Mouse (Mus musculus) liver, embryonic 14.5 days (tissue): ENCODE measurements around the gene Prrx1. TPM values are rescaled to one million over a fixed set of nuclear protein-coding genes. Genes with fewer than 3 reads are reported as not detected.

Experiments used
- ATAC-seq: fragments of 200-750 bp; cut with Nextera tagmentation; 2 replicates; pipeline ENCODE4 v1.8.0; 2017; ENCODE audit warnings: moderate number of reproducible peaks, mild to moderate bottlenecking, moderate library complexity; ENCODE audit not compliant: insufficient read depth
- DNase-seq, 3 experiments: peaks; one replicate each; pipeline ENCODE4 v3.0.0-alpha.2; 2012 to 2013; ENCODE audit warnings: low read depth in 3 of 3, low spot score in 3 of 3
- H3K27ac ChIP-seq: fragments of 300-500 bp; sonication (generic); 2 replicates; pipeline ENCODE4 v1.5.1; 2014; ENCODE audit warnings: moderate library complexity, mild to moderate bottlenecking, control low read depth, inconsistent platforms
- H3K27me3 ChIP-seq: fragments of 300-500 bp; sonication (generic); 2 replicates; pipeline ENCODE4 v1.6.1; 2014; ENCODE audit warnings: mild to moderate bottlenecking, low read length, moderate library complexity; ENCODE audit not compliant: control insufficient read depth, insufficient read depth
- H3K36me3 ChIP-seq: fragments of 300-500 bp; sonication (generic); replicated peaks from 2 replicates; pipeline ENCODE4 v1.6.1; 2014; ENCODE audit warnings: low read depth; ENCODE audit not compliant: control insufficient read depth, insufficient read depth
- H3K4me1 ChIP-seq, 2 experiments: fragments of 200-500 bp in 1 of 2; fragments of 300-500 bp in 1 of 2; sonication (generic) in 1 of 2; replicated peaks; 2 replicates each; pipeline ENCODE4 v1.6.1; 2012 to 2014; ENCODE audit warnings: antibody characterized with exemption in 1 of 2, inconsistent platforms in 1 of 2, low read length in 1 of 2; ENCODE audit not compliant: control insufficient read depth in 2 of 2, insufficient read depth in 2 of 2
- H3K4me2 ChIP-seq: fragments of 300-500 bp; sonication (generic); 2 replicates; pipeline ENCODE4 v1.6.1; 2014; ENCODE audit warnings: low read depth, mild to moderate bottlenecking, control low read depth, moderate library complexity
- H3K4me3 ChIP-seq, 2 experiments: fragments of 200-500 bp in 1 of 2; fragments of 300-500 bp in 1 of 2; sonication (generic) in 1 of 2; 2 replicates each; pipeline ENCODE4 v1.5.1; 2012 to 2014; ENCODE audit warnings: low read depth in 2 of 2, low read length in 2 of 2, mild to moderate bottlenecking in 2 of 2, control low read depth in 1 of 2, inconsistent platforms in 1 of 2, moderate library complexity in 1 of 2; ENCODE audit not compliant: insufficient read depth in 1 of 2
- H3K9ac ChIP-seq: fragments of 300-500 bp; sonication (generic); replicated peaks from 2 replicates; pipeline ENCODE4 v1.6.1; 2014; ENCODE audit warnings: mild to moderate bottlenecking, control low read depth, moderate library complexity
- H3K9me3 ChIP-seq: fragments of 300-500 bp; sonication (generic); 2 replicates; pipeline ENCODE4 v1.6.1; 2016; ENCODE audit warnings: low read length, mixed read lengths; ENCODE audit not compliant: control insufficient read depth
- CTCF ChIP-seq: IDR thresholded peaks from 2 replicates; pipeline ENCODE4 v1.5.1; 2016; ENCODE audit warnings: antibody characterized with exemption, low read depth, control low read depth
- EP300 ChIP-seq: IDR thresholded peaks from 2 replicates; pipeline ENCODE4 v1.6.1; 2016; ENCODE audit warnings: antibody characterized with exemption, low read depth
- WGBS: fragments of 180-500 bp; shearing (Covaris S2); extraction: QIAGEN DNeasy Blood & Tissue Kit; methylation state at CpG from one replicate; pipeline ENCODE4 v1.1.7; 2014; ENCODE audit not compliant: insufficient replicate concordance; 5-methylcytosine and 5-hydroxymethylcytosine counted together
- polyA plus RNA-seq, 2 experiments: library from polyadenylated mRNA; depleted of rRNA in 1 of 2; stranded (reverse) in 1 of 2; unstranded in 1 of 2; fragments of >200 nt; fragmentation: Nextera tagmentation in 1 of 2; extraction: Ambion mirVana in 1 of 2; gene quantifications; 2 replicates each; pipeline versions ENCODE4 v1.2.1 to v1.2.3; 2012 to 2014

Gene Prrx1
- polyA plus RNA-seq, 2 experiments: 0.13 to 0.23 TPM

- TF ChIP-seq EP300 (no peak), CTCF (no peak)
- H3K9me3 ChIP-seq: no peaks in the 10 kb centered on the region
- no peak overlapping the region for H3K9ac ChIP-seq
- no peak overlapping the region for H3K4me3 ChIP-seq
- H3K36me3 ChIP-seq: no peaks in the 10 kb centered on the region
- H3K4me1 ChIP-seq: no peaks in the 10 kb centered on the region
- ATAC-seq: no peak
- no peak overlapping the region for H3K27ac ChIP-seq
- no peak overlapping the region for H3K4me2 ChIP-seq
- DNase-seq: no peak
- no peaks in the 10 kb centered on the region for H3K27me3 ChIP-seq
- WGBS: 64% methylated on average over 2 of the region's 2 CpGs
These were observed 13.8 kb upstream of the Prrx1 start for GRCm38 (mm10) chr1:163327279-163327678.

GRCm38 (mm10) chr1:163319669-163320571 is 6.4 kb upstream of the Prrx1 start:
- DNase-seq: no peak
- TF ChIP-seq EP300 (no peak), CTCF (no peak)
- 30% methylated on average over 3 of the region's 3 CpGs for WGBS

GRCm38 (mm10) chr1:163316920-163317319 is 3.4 kb upstream of the Prrx1 start:
- Histone ChIP-seq H3K27ac (no peak overlapping the region), H3K4me2 (no peak overlapping the region), H3K9me3 (no peaks in the 10 kb centered on the region), H3K9ac (no peak overlapping the region), H3K36me3 (no peaks in the 10 kb centered on the region), H3K4me1 (no peaks in the 10 kb centered on the region), H3K4me3 (no peak overlapping the region), H3K27me3 (peaks cover 41% of the 10 kb centered on the region)
- ATAC-seq (no peak), DNase-seq (no peak)
- WGBS: 12% methylated on average over 1 of the region's 1 CpGs
- TF ChIP-seq CTCF: no peak
- no peak for TF ChIP-seq EP300

More at GRCm38 (mm10) chr1:163319669-163320571, 6.4 kb upstream of the Prrx1 start:
- no peaks in the 10 kb centered on the region for H3K9me3 ChIP-seq
- no peak overlapping the region for H3K4me3 ChIP-seq
- no peaks in the 10 kb centered on the region for H3K36me3 ChIP-seq
- H3K4me2 ChIP-seq: no peak overlapping the region
- no peak overlapping the region for H3K9ac ChIP-seq
- no peak for ATAC-seq
- no peak overlapping the region for H3K27ac ChIP-seq
- peaks cover 11% of the 10 kb centered on the region for H3K27me3 ChIP-seq
- H3K4me1 ChIP-seq: no peaks in the 10 kb centered on the region

GRCm38 (mm10) chr1:163314829-163315301 is 1.4 kb upstream of the Prrx1 start:
- Histone ChIP-seq H3K27me3 (peaks cover 60% of the 10 kb centered on the region), H3K9ac (no peak overlapping the region), H3K4me1 (no peaks in the 10 kb centered on the region), H3K4me2 (peak overlapping the region; percentile 34), H3K27ac (no peak overlapping the region), H3K9me3 (no peaks in the 10 kb centered on the region), H3K4me3 (no peak overlapping the region), H3K36me3 (no peaks in the 10 kb centered on the region)
- TF ChIP-seq CTCF (no peak), EP300 (no peak)
- no peak for DNase-seq
- no peak for ATAC-seq
- WGBS: 3% methylated on average over 23 of the region's 23 CpGs

GRCm38 (mm10) chr1:163313921-163314725 is 613 bp upstream of the Prrx1 start:
- H3K4me2 ChIP-seq: peak overlapping the region; percentile 34
- no peaks in the 10 kb centered on the region for H3K36me3 ChIP-seq
- TF ChIP-seq CTCF (no peak), EP300 (no peak)
- ATAC-seq (no peak), DNase-seq (no peak)
- H3K27ac ChIP-seq: no peak overlapping the region
- no peak overlapping the region for H3K4me3 ChIP-seq
- no peaks in the 10 kb centered on the region for H3K4me1 ChIP-seq
- H3K9ac ChIP-seq: no peak overlapping the region
- under 1% methylated on average over 21 of the region's 21 CpGs for WGBS
- H3K9me3 ChIP-seq: no peaks in the 10 kb centered on the region
- H3K27me3 ChIP-seq: peaks cover 67% of the 10 kb centered on the region
